Mouse (Mus musculus) forebrain, embryonic 13.5 days (tissue): ENCODE measurements around the gene Sult2b1. TPM values are rescaled to one million over a fixed set of nuclear protein-coding genes. Genes with fewer than 3 reads are reported as not detected.

Experiments used
- ATAC-seq: fragments of 200-750 bp; cut with Nextera tagmentation; 2 replicates; pipeline ENCODE4 v1.8.0; 2017
- H3K27ac ChIP-seq: fragments of 300-500 bp; sonication (generic); 2 replicates; pipeline ENCODE4 v1.5.1; 2015; ENCODE audit warnings: inconsistent platforms, mild to moderate bottlenecking, moderate library complexity
- H3K27me3 ChIP-seq: fragments of 300-500 bp; sonication (generic); 2 replicates; pipeline ENCODE4 v1.6.1; 2015; ENCODE audit warnings: mild to moderate bottlenecking, inconsistent platforms
- H3K36me3 ChIP-seq: fragments of 300-500 bp; sonication (generic); 2 replicates; pipeline ENCODE4 v1.6.1; 2015; ENCODE audit warnings: mild to moderate bottlenecking, inconsistent platforms; ENCODE audit not compliant: poor library complexity, severe bottlenecking
- H3K4me1 ChIP-seq: fragments of 300-500 bp; sonication (generic); 2 replicates; pipeline ENCODE4 v1.6.1; 2015; ENCODE audit warnings: inconsistent platforms
- H3K4me2 ChIP-seq: fragments of 300-500 bp; sonication (generic); 2 replicates; pipeline ENCODE4 v1.6.1; 2015; ENCODE audit warnings: inconsistent platforms, mild to moderate bottlenecking, moderate library complexity
- H3K4me3 ChIP-seq: fragments of 300-500 bp; sonication (generic); 2 replicates; pipeline ENCODE4 v1.5.1; 2015; ENCODE audit warnings: mild to moderate bottlenecking, inconsistent platforms
- H3K9ac ChIP-seq: fragments of 300-500 bp; sonication (generic); 2 replicates; pipeline ENCODE4 v1.6.1; 2015; ENCODE audit warnings: mild to moderate bottlenecking, inconsistent platforms
- H3K9me3 ChIP-seq: fragments of 300-500 bp; sonication (generic); replicated peaks from 2 replicates; pipeline ENCODE4 v1.6.1; 2016; ENCODE audit warnings: inconsistent platforms
- WGBS: fragments of 180-500 bp; shearing (Covaris S2); methylation state at CpG from one replicate; pipeline ENCODE4 v1.1.7; 2015; 5-methylcytosine and 5-hydroxymethylcytosine counted together
- polyA plus RNA-seq: library from polyadenylated mRNA; unstranded; fragments of >200 nt; fragmentation: Nextera tagmentation; extraction: Ambion mirVana; gene quantifications from 2 replicates; pipeline ENCODE4 v1.2.1, GENCODE M21; 2015

Gene Sult2b1
- polyA plus RNA-seq, 1 experiment from 2014 or later: 4.4 TPM

DNA sequence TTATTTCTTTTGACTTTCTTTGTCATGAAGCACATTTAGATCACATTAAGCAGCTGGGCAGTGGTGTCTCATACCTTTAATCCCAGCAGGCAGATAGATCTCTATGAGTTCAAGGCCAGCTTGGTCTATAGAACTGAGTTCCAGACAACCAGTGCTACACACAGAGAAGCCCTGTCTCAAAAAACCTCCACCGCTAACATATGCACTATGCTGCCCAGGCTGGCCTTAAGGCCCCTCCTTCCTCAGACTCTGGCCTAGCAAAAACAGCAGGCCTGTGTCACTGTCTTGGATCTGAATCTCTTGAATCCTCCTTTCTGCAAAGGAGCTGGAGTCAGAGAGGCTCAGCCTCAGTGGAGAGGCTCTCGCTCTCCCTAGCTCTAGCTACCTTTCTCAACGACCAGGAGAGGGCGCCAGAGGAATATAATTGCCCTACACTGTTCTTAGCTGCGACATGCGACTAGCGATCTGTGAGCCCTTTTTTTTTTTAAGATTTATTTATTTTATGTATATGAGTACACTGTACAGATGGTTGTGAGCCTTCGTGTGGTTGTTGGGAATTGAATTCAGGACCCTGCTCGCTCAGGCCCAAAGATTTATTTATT, 45.2 kb downstream of the Sult2b1 start:
- Histone ChIP-seq H3K4me2 (no peak overlapping the region), H3K9me3 (no peaks in the 10 kb centered on the region), H3K36me3 (no peaks in the 10 kb centered on the region), H3K27me3 (peaks cover 10% of the 10 kb centered on the region; the same call in 1 of the 2 replicates), H3K4me1 (no peaks in the 10 kb centered on the region), H3K27ac (no peak overlapping the region), H3K9ac (no peak overlapping the region), H3K4me3 (no peak overlapping the region)
- peak; percentile 93 for ATAC-seq
- 8% methylated on average over 9 of the region's 9 CpGs for WGBS

DNA sequence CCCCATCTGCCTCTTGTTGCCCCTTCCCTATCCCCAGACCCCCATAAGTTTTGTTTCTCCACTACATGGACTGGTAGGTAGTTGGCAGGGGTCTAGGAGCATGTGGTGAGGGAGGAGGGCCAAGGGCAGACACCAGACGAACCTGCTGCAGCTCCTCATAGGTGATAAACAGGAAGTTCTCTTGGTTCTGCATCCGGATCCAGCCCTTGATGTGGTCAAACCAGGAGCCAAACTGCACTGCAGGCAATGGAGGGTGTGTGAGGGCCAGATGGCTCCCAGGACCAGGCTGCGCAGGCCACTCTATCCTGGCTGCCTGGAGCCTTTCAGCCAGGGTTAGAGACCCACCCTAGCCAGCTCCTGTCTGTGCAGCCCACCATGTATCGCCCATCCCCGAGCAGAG, 51.0 kb downstream of the Sult2b1 start:
- Histone ChIP-seq H3K4me1 (0 out of 2 replicates have a peak, but pooled peaks cover 2% of the 10 kb centered on the region), H3K9ac (no peak overlapping the region), H3K9me3 (no peaks in the 10 kb centered on the region), H3K4me3 (no peak overlapping the region), H3K36me3 (peaks cover 15% of the 10 kb centered on the region), H3K4me2 (no peak overlapping the region), H3K27ac (no peak overlapping the region), H3K27me3 (no peaks in the 10 kb centered on the region)
- no peak for ATAC-seq
- 81% methylated on average over 5 of the region's 5 CpGs for WGBS

DNA sequence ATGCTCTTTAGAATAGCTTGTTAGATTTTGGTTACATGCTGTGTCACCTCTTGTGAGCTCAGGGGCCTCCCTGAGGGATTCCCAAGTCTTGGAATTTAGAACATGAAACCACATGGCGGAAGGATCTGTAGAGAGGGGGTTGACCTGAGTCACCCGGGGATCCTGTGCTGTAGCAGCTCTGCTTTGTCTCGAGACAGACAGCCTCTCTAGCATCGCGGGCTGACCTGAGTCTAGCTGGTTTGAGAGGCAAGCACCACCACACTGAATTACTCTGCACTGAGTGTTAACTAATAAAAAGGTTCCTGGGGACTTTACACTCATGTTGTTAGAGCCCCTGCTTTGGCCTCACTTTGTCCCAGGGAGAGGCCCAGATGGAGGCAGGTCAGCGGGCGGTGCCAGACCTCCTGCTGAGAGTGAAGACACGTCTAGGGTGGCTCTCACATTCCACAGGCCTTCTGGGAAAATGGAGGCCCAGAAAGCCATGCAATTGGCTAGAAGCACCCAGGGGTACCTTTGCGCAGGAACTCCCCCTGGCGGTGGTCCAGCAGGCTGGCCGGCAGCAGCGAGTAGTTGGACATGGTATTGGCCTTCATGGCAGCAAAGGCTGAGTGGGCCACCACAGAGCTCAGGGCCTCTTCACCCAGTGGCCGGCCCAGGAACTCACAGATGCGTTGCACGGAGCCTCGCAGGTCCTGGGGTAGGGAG, 53.6 kb downstream of the Sult2b1 start:
- Histone ChIP-seq H3K27ac (no peak overlapping the region; the same call in 1 of the 2 replicates), H3K36me3 (peaks cover 35% of the 10 kb centered on the region), H3K4me2 (no peak overlapping the region), H3K4me1 (0 out of 2 replicates have a peak, but pooled peaks cover 2% of the 10 kb centered on the region), H3K27me3 (no peaks in the 10 kb centered on the region), H3K4me3 (no peak overlapping the region), H3K9me3 (no peaks in the 10 kb centered on the region), H3K9ac (no peak overlapping the region)
- ATAC-seq: no peak
- 15% methylated on average over 16 of the region's 16 CpGs for WGBS

DNA sequence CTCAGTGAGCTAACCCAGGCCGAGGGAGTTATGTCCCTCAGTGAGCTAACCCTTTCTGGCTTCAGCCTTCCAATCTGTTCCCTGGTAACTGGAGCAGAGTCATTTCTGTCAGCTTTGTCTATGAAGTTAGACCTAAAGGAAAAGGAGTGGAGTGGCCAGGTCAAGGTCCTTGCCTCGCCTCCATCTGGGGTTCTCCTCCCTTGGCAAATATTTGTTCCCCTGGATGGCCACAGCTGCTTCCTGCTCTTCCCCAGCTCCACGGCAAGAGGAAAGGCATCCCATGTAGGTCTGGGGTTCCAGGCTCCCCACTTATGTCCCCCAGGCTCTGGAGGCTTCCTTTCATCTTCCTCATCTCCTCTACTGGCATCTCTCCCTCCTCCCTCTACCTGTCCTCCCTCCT, 56.8 kb downstream of the Sult2b1 start:
- Histone ChIP-seq H3K27me3 (no peaks in the 10 kb centered on the region), H3K4me2 (no peak overlapping the region), H3K4me1 (0 out of 2 replicates have a peak, but pooled peaks cover 2% of the 10 kb centered on the region), H3K9ac (no peak overlapping the region), H3K4me3 (no peak overlapping the region), H3K27ac (no peak overlapping the region), H3K36me3 (peaks cover 67% of the 10 kb centered on the region), H3K9me3 (no peaks in the 10 kb centered on the region)
- 84% methylated on average over 3 of the region's 3 CpGs for WGBS
- no peak for ATAC-seq

DNA sequence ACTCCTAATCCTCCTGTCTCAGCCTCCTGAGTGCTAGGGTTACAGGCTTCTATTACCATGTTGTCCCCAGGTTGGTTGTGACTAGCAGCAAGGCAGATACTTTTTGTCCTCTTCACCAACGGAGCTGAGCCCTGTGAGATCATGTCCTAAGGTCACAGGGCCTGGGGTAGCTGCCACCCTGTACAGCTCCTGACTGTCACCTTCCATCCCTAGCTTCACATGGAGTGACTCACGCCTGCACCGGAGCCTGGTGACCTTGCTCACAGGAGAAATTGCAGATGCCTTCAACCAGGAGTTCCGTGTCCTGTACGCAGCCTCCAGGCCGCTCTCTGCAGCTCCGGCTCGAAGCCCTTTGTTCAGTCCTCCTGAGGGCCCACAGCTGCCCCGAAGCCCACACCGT, 58.0 kb downstream of the Sult2b1 start:
- Histone ChIP-seq H3K4me1 (0 out of 2 replicates have a peak, but pooled peaks cover 2% of the 10 kb centered on the region), H3K9me3 (no peaks in the 10 kb centered on the region), H3K4me3 (no peak overlapping the region), H3K9ac (no peak overlapping the region; the same call in 1 of the 2 replicates), H3K36me3 (peaks cover 79% of the 10 kb centered on the region), H3K27me3 (no peaks in the 10 kb centered on the region), H3K27ac (no peak overlapping the region), H3K4me2 (no peak overlapping the region)
- no peak for ATAC-seq
- 91% methylated on average over 10 of the region's 10 CpGs for WGBS

DNA sequence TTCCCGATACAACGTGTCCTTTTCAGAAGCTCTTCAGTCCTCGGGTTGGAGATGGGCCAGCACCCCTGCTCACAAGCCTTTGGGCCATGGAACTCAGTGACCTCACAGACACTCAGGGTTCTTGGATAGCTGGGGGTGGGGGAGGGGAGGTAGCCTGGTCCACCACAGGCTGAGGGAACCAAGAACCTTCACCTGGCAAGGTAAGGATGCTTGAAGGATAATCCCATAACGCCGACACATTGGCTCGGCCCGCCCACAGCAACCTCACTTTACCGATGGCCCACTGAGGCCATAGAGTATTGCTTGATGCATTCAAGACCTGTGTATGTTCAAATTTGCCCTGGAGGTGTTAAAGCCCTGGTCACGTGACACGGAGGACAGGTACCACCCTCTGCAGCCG, 58.8 kb downstream of the Sult2b1 start, which contains the start of gene Spaca4:
Gene Spaca4 (minus strand): TSS at position 101 of the 400 bp plus-strand sequence.
- Histone ChIP-seq H3K36me3 (peaks cover 86% of the 10 kb centered on the region), H3K4me3 (no peak within 1 kb of the TSS), H3K27me3 (no peaks in the 10 kb centered on the region), H3K4me1 (0 out of 2 replicates have a peak, but pooled peaks cover 5% of the 10 kb centered on the region), H3K9ac (no peak within 1 kb of the TSS; the same call in 1 of the 2 replicates), H3K27ac (no peak within 1 kb of the TSS), H3K9me3 (no peaks in the 10 kb centered on the region), H3K4me2 (no peak within 1 kb of the TSS)
- WGBS: 94% methylated on average over 11 of the region's 11 CpGs
- ATAC-seq: no peak

DNA sequence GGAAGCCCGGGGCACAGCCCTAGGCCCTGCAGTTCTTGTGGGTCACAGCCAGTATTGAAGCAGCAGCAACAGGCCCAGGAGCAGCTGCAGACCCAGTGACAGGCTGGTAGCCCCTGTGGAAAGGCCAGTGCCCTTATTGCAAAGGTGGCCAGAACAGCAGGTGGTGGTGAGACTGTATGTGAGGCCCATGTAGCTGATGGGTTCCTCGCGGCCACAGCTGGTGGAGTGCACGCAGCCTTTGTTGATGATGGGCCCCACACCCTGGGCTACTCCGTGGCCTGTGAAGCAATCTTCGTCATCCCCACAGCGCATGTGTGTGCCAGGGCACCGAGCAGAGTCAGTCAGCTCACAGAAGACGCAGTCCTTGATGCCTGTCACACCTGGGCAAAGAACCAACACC, 59.3 kb downstream of the Sult2b1 start:
- peaks cover 90% of the 10 kb centered on the region for H3K36me3 ChIP-seq
- no peaks in the 10 kb centered on the region for H3K9me3 ChIP-seq
- H3K9ac ChIP-seq: no peak overlapping the region
- no peak overlapping the region for H3K4me2 ChIP-seq
- 0 out of 2 replicates have a peak, but pooled peaks cover 5% of the 10 kb centered on the region for H3K4me1 ChIP-seq
- no peak overlapping the region for H3K27ac ChIP-seq
- H3K4me3 ChIP-seq: no peak overlapping the region
- no peaks in the 10 kb centered on the region for H3K27me3 ChIP-seq
- WGBS: 93% methylated on average over 9 of the region's 9 CpGs
- ATAC-seq: no peak

DNA sequence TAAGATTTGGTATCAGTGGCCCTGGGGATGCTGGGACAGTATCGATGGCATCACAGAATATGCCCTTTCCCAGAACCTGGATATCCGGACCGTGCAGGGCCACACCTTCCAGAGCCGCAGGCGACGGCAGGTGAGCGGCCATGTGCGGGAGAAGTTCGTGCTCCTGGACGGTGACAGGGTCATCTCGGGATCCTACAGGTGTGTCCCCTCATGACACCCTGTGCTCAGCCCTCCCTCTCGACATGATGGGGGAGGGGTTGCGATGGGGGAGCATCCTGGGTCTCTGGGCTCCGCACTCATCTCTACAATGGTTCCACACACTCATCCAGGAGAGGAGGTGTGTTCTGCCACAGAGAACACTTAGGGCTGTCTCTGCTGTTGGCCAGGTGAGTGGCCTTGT, 60.7 kb downstream of the Sult2b1 start:
- H3K4me2 ChIP-seq: no peak overlapping the region
- ATAC-seq: no peak
- H3K4me3 ChIP-seq: no peak overlapping the region
- no peaks in the 10 kb centered on the region for H3K27me3 ChIP-seq
- no peak overlapping the region for H3K9ac ChIP-seq
- H3K36me3 ChIP-seq: peaks cover 90% of the 10 kb centered on the region
- H3K27ac ChIP-seq: no peak overlapping the region
- no peaks in the 10 kb centered on the region for H3K9me3 ChIP-seq
- peaks cover 16% of the 10 kb centered on the region for H3K4me1 ChIP-seq
- WGBS: 93% methylated on average over 14 of the region's 14 CpGs

DNA sequence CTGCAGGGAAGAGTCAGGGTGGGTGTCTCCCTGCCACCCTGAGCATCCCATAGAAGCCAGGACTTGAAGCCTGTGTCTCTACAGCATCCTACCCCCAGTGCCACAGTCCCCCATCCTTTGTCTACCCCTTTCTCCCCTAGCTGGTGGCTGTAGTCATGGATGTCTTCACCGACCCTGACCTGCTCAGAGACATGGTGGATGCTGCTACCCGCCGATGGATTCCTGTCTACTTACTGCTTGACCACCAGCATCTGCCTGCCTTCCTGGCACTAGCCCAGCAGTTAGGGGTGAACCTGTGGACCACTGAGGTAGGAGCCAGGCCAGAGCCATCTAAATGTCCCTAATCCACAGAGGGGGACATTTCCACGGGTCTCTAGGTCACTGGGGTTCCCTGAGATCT, 61.2 kb downstream of the Sult2b1 start:
- no peaks in the 10 kb centered on the region for H3K9me3 ChIP-seq
- 86% methylated on average over 4 of the region's 4 CpGs for WGBS
- H3K4me2 ChIP-seq: no peak overlapping the region
- H3K9ac ChIP-seq: 0 out of 2 replicates have a peak overlapping the region, but pooled peaks have one; percentile 27
- peaks cover 20% of the 10 kb centered on the region for H3K4me1 ChIP-seq
- no peak overlapping the region for H3K27ac ChIP-seq
- ATAC-seq: no peak
- peaks cover 89% of the 10 kb centered on the region for H3K36me3 ChIP-seq
- no peak overlapping the region for H3K4me3 ChIP-seq
- H3K27me3 ChIP-seq: no peaks in the 10 kb centered on the region

DNA sequence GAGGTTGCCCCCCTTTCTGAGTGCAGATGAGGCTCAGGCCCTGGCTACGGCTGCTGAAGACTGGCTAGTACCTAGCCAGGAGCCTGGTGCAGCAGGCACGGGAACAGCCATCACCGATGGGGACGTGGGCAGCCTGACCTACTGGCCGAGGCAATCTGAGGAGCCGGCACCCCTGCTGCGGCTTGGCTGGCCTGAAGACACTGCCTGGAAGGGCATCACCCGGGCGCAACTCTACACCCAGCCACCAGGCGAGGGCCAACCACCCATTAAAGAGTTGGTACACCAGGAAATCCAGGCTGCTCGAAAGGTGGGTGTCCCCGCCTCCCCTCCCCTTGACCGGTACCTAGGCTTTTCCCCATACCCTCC, 62.1 kb downstream of the Sult2b1 start:
- Histone ChIP-seq H3K27ac (no peak overlapping the region), H3K4me3 (no peak overlapping the region), H3K4me1 (peaks cover 20% of the 10 kb centered on the region), H3K36me3 (peaks cover 83% of the 10 kb centered on the region), H3K9me3 (no peaks in the 10 kb centered on the region), H3K9ac (no peak overlapping the region), H3K27me3 (no peaks in the 10 kb centered on the region), H3K4me2 (no peak overlapping the region)
- no peak for ATAC-seq
- WGBS: 77% methylated on average over 13 of the region's 13 CpGs

DNA sequence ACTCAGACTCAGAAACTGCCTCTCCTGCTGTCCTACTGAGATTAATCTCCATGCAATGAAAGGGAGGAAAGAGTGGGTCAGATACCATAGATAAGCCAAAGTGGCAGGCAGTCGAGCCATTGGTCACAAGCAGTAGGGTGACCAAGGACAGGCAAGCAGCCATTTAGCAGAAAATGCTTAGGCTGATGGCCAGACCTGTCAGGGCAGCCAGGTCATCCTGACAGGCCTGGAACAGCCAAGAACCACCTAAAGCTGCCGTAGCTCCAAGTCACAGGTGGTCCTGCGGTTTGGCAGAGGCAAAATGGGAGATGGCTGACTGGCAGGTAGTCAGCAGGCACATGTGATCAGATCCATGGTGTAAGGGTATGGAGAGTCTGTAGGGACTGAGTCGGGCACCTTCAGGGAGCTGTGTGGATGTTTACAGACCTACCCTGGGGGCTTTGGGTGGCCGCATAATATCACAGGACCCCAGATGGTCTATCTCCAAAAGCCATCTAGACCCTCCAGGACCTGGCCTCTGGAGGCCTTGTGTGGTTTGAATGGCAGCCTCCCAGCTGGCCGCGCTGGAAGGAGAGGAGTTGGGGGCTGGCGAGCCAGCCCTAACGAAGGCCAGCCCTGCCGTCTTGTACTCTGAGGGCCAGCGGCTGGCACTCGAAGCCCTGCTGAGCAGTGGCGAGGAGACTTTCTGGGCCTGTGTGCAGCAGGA, 62.7 kb downstream of the Sult2b1 start:
- ATAC-seq: no peak
- H3K4me3 ChIP-seq: no peak overlapping the region
- H3K27me3 ChIP-seq: no peaks in the 10 kb centered on the region
- peaks cover 25% of the 10 kb centered on the region for H3K4me1 ChIP-seq
- H3K9me3 ChIP-seq: no peaks in the 10 kb centered on the region
- peaks cover 78% of the 10 kb centered on the region for H3K36me3 ChIP-seq
- no peak overlapping the region for H3K4me2 ChIP-seq
- H3K27ac ChIP-seq: no peak overlapping the region
- WGBS: 71% methylated on average over 13 of the region's 13 CpGs
- no peak overlapping the region for H3K9ac ChIP-seq

DNA sequence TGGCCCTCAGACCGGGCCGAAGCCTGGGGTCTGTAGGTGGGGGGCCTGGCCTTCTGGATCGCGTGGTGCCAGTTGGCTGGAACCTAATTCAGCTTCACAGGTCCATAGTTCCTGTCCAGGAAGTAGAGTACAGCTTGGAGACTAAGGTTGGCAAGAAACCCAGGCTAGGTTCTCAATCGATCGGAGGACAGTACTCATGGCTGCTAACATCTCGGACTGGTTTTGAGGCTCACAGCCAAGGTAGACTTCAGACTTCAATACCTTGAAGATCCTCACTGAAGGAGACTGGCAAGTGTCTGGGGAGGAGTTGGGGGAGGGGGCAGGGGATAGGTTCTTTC, 63.3 kb downstream of the Sult2b1 start:
- no peak for ATAC-seq
- peak overlapping the region; percentile 6; the same call in 1 of the 2 replicates for H3K27ac ChIP-seq
- H3K4me2 ChIP-seq: no peak overlapping the region
- peaks cover 31% of the 10 kb centered on the region for H3K4me1 ChIP-seq
- H3K27me3 ChIP-seq: no peaks in the 10 kb centered on the region
- H3K9ac ChIP-seq: no peak overlapping the region; the same call in 1 of the 2 replicates
- peaks cover 72% of the 10 kb centered on the region for H3K36me3 ChIP-seq
- 84% methylated on average over 7 of the region's 7 CpGs for WGBS
- H3K9me3 ChIP-seq: no peaks in the 10 kb centered on the region
- H3K4me3 ChIP-seq: no peak overlapping the region
